Mouse (Mus musculus) midbrain, embryonic 15.5 days (tissue): ENCODE results near the gene Anapc2. TPM values are rescaled to one million over a fixed set of nuclear protein-coding genes. Genes with fewer than 3 reads are reported as not detected.

Source experiments
- ATAC-seq: fragments of 200-750 bp; cut with Nextera tagmentation; replicated peaks from 2 replicates; pipeline ENCODE4 v1.8.0; 2017; ENCODE audit warnings: moderate TSS enrichment
- H3K27ac ChIP-seq: fragments of 300-500 bp; sonication (generic); 2 replicates; pipeline ENCODE4 v1.5.1; 2015; ENCODE audit warnings: mild to moderate bottlenecking, inconsistent platforms
- H3K27me3 ChIP-seq: fragments of 300-500 bp; sonication (generic); replicated peaks from 2 replicates; pipeline ENCODE4 v1.6.1; 2015; ENCODE audit warnings: inconsistent platforms
- H3K36me3 ChIP-seq: fragments of 300-500 bp; sonication (generic); replicated peaks from 2 replicates; pipeline ENCODE4 v1.6.1; 2015; ENCODE audit warnings: inconsistent platforms
- H3K4me1 ChIP-seq: fragments of 300-500 bp; sonication (generic); 2 replicates; pipeline ENCODE4 v1.6.1; 2015; ENCODE audit warnings: inconsistent platforms
- H3K4me2 ChIP-seq: fragments of 300-500 bp; sonication (generic); 2 replicates; pipeline ENCODE4 v1.6.1; 2015; ENCODE audit warnings: inconsistent platforms, mild to moderate bottlenecking, moderate library complexity
- H3K4me3 ChIP-seq: fragments of 300-500 bp; sonication (generic); 2 replicates; pipeline ENCODE4 v1.5.1; 2015; ENCODE audit warnings: mild to moderate bottlenecking, inconsistent platforms
- H3K9ac ChIP-seq: fragments of 300-500 bp; sonication (generic); 2 replicates; pipeline ENCODE4 v1.6.1; 2015; ENCODE audit warnings: mild to moderate bottlenecking, inconsistent platforms
- H3K9me3 ChIP-seq: fragments of 300-500 bp; sonication (generic); 2 replicates; pipeline ENCODE4 v1.6.1; 2016; ENCODE audit warnings: inconsistent platforms
- WGBS: fragments of 180-500 bp; shearing (Covaris S2); methylation state at CpG from one replicate; pipeline ENCODE4 v1.1.7; 2015; ENCODE audit warnings: mixed read lengths; 5-methylcytosine and 5-hydroxymethylcytosine counted together
- polyA plus RNA-seq: library from polyadenylated mRNA; unstranded; fragments of >200 nt; fragmentation: Nextera tagmentation; extraction: Ambion mirVana; gene quantifications from 2 replicates; pipeline ENCODE4 v1.2.1, GENCODE M21; 2015

Gene Anapc2
- polyA plus RNA-seq, 1 experiment from 2014 or later, result 157 TPM

DNA sequence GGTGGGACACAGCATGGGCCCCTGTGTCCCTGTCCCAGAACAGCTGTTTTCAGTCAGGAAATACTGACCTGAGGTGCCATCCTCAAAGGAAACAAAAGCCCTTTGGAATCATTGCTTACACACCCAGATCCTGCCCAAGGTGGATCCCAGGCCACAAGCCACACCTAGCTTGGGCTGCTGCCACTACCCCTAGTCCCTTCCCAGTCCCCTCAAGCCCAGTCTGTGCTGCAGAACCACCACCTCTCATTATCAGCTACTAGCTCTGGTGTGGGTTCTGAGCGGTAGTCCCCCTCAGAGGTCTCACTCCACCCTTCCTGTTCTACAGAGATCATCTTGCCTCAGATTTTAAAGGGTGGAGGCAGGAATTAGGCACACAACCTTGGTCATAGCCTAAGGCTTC is 14.0 kb downstream of the Anapc2 start:
- whole genome bisulfite sequencing, result 84% methylated on average over 1 of the region's 1 CpGs
- Histone ChIP-seq H3K36me3 (peaks cover 32% of the 10 kb centered on the region), H3K9me3 (no peaks in the 10 kb centered on the region)

DNA sequence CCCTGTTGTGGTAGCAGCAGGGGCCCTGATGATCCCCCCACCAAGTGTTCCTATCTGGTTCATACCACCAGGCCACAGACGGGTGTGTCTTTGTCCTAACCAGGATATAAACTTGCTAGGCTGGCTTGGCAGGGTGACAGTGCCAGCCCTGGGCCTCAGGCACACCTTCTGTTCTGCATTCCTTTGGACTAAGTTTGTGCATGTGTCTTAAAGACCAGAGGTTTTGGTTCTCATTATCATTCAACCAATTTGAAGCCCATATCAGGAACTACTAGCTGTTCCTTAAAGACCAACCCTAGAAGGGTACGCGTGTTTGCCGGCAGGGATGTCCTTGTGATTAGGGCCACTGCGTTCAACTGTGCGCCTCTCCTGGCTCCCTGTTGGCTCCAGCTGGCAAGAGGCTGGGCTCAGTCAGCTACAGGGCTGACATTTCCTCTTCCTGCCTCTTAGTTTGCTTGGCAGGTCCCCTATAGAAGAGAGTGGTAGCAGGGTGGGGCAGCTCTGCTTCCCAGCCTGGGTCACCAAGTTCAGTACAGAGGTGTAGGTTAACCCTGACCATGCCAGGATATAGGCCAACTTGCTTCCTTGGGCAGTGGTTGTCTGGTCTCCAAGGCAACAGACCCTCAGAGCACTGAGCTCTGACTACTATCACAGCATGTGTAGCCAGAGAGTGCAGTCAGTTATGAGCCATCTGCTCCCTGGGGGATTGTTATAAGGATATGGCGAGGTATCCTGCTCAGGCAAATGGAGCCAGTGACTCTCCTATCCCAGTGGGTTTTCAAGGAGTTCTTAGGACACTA is 14.8 kb downstream of the Anapc2 start:
- WGBS, result 52% methylated on average over 7 of the region's 7 CpGs
- peaks cover 29% of the 10 kb centered on the region for H3K36me3 ChIP-seq
- no peak; the same call in 1 of the 2 replicates for ATAC-seq
- H3K4me2 ChIP-seq, result no peak overlapping the region
- no peak overlapping the region for H3K27ac ChIP-seq
- no peak overlapping the region for H3K9ac ChIP-seq
- H3K4me3 ChIP-seq, result no peak overlapping the region
- H3K9me3 ChIP-seq, result no peaks in the 10 kb centered on the region
- peaks cover 27% of the 10 kb centered on the region for H3K4me1 ChIP-seq
- peaks cover 43% of the 10 kb centered on the region for H3K27me3 ChIP-seq

More for the DNA sequence above, 14.0 kb downstream of the Anapc2 start:
- H3K9ac ChIP-seq, result no peak overlapping the region
- H3K27ac ChIP-seq, result no peak overlapping the region
- H3K4me3 ChIP-seq, result no peak overlapping the region
- ATAC-seq, result no peak
- H3K4me2 ChIP-seq, result no peak overlapping the region
- H3K4me1 ChIP-seq, result peaks cover 23% of the 10 kb centered on the region
- H3K27me3 ChIP-seq, result peaks cover 36% of the 10 kb centered on the region

DNA sequence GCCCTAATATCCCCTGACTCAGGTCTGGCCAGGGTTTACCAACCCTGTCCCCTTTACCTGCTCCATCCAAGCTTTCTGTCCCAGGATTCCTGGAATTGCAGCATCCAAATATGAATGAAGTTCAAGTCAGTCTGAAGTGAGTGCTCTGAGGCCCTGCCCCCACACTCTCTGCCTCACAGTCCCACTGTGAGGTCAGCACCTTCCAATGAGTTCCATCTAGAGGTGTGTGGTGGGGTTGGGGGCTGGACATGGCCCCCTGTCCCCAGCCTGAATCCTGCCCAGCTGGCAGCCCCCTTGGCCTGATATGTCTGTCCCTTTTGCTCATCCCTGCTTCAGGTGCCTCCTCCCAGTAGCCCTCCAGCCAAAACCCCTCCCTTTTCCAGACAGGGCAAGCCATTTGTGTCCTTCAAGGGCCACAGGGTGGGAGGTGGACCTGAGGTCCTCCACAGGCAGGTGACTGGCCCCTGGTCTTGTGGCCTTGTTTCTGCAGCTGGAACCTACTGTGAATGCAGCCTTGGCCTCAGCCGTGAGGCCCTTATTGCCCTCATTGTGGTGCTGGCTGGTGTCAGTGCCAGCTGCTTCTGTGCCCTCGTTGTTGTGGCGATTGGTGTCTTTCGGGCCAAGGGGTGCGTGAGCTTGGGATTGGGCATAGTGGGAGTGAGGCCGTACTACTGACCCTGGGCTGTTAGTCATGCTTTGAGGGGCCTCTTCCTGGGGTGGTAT is 15.8 kb downstream of the Anapc2 start, which contains the start of gene Tmem210:
Gene Tmem210, plus strand, starts transcription at position 219 of the 723 bp plus-strand sequence.
- peaks cover 54% of the 10 kb centered on the region for H3K27me3 ChIP-seq
- ATAC-seq, result no peak
- WGBS, result 81% methylated on average over 6 of the region's 6 CpGs
- H3K36me3 ChIP-seq, result peaks cover 20% of the 10 kb centered on the region
- no peaks in the 10 kb centered on the region for H3K9me3 ChIP-seq
- H3K4me1 ChIP-seq, result peaks cover 35% of the 10 kb centered on the region
- no peak within 1 kb of the TSS for H3K4me2 ChIP-seq
- H3K9ac ChIP-seq, result no peak within 1 kb of the TSS
- H3K4me3 ChIP-seq, result no peak within 1 kb of the TSS
- H3K27ac ChIP-seq, result no peak within 1 kb of the TSS

DNA sequence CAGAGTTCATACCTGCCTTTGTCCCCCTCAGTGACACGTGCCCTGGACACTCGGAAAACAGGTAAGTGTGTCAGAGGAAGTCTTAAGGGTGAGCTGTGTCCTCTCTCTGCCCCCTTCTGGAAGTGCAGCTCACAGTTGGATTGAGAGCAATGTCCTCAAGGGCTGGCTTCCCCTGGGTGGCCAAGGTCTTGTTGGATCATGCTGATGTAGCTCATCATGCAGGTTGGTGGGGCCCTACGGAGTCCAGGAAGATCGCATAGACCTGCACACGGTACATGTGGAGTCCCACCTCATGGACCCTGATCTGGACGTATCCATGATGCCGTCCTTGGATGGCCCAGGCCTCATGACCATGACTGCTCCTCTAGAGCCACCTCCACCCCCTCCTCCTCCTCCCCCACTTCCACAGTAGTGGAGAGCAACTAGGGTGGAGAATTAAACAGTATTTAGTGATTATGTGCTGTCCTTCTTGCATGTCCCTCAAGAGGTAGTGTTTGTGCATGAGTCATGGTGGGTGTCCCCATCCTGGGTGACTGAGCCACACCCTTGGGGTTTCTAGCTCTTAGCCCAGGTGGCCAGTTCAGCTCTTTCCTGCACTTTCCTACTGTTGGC is 16.6 kb downstream of the Anapc2 start:
- Histone ChIP-seq H3K4me1 (peaks cover 35% of the 10 kb centered on the region), H3K4me3 (no peak overlapping the region), H3K4me2 (no peak overlapping the region), H3K36me3 (peaks cover 17% of the 10 kb centered on the region; the same call in 1 of the 2 replicates), H3K27me3 (peaks cover 61% of the 10 kb centered on the region), H3K9ac (no peak overlapping the region), H3K9me3 (no peaks in the 10 kb centered on the region), H3K27ac (no peak overlapping the region)
- no peak for ATAC-seq
- 87% methylated on average over 7 of the region's 7 CpGs for WGBS

DNA sequence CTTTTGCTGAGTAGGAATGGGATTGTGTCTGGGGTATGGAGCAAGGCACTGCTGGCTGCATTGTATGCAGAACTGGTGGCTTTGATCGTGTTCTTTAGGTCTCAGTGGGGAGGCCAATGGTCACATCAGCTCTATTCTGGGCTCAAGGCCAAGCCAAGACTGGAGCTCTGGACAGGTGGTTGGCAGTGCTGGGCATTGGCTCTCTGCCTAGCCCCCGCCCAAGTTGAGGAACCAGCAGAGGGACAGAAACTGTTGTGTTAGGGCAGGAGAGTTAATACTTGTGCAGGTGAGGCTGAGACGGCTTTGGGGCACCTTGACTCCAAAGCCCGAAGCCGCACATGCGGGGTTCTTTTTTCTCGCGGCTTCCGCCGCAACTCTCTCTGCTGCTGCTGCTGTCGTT is 17.4 kb downstream of the Anapc2 start, which contains the start of gene Lrrc26:
Gene Lrrc26, plus strand, starts transcription at position 265 of the 400 bp plus-strand sequence.
- peak within 1 kb of the TSS; percentile 20 for H3K9ac ChIP-seq
- peak within 1 kb of the TSS; percentile 53 for H3K4me2 ChIP-seq
- peaks cover 69% of the 10 kb centered on the region for H3K27me3 ChIP-seq
- peaks cover 35% of the 10 kb centered on the region for H3K4me1 ChIP-seq
- H3K4me3 ChIP-seq, result peak within 1 kb of the TSS; percentile 27
- no peak for ATAC-seq
- peaks cover 17% of the 10 kb centered on the region; the same call in 1 of the 2 replicates for H3K36me3 ChIP-seq
- H3K9me3 ChIP-seq, result no peaks in the 10 kb centered on the region
- 7% methylated on average over 11 of the region's 11 CpGs for WGBS
- H3K27ac ChIP-seq, result no peak within 1 kb of the TSS

DNA sequence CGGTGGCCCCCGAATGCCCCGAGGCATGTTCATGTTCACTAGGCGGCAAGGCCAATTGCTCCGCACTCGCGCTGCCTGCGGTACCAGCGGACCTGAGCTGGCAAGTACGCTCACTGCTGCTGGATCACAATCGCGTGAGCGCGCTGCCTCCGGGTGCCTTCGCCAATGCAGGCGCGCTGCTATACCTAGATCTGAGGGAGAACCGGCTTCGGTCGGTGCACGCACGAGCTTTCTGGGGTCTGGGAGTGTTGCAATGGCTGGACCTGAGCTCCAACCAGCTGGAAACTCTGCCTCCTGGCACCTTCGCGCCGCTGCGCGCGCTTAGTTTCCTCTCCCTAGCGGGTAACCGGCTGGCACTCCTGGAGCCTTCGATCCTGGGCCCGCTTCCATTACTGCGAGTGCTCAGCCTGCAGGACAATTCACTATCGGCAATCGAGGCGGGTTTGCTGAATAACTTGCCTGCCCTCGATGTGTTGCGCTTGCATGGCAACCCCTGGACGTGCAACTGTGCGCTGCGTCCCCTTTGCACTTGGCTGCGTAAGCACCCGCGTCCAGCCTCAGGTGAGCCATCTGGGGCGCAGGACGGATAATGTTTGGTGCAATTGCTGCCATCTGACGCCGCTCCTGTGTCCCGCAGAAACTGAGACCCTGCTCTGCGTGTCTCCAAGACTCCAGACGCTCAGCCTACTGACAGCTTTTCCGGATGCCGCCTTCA is 18.0 kb downstream of the Anapc2 start:
- Histone ChIP-seq H3K36me3 (peaks cover 11% of the 10 kb centered on the region; the same call in 1 of the 2 replicates), H3K4me1 (peaks cover 35% of the 10 kb centered on the region), H3K27ac (no peak overlapping the region), H3K9me3 (no peaks in the 10 kb centered on the region), H3K4me2 (peak overlapping the region; percentile 53), H3K9ac (peak overlapping the region; percentile 20), H3K4me3 (peak overlapping the region; percentile 27), H3K27me3 (peaks cover 74% of the 10 kb centered on the region)
- peak; percentile 56; the same call in 1 of the 2 replicates for ATAC-seq
- WGBS, result 2% methylated on average over 54 of the region's 54 CpGs

DNA sequence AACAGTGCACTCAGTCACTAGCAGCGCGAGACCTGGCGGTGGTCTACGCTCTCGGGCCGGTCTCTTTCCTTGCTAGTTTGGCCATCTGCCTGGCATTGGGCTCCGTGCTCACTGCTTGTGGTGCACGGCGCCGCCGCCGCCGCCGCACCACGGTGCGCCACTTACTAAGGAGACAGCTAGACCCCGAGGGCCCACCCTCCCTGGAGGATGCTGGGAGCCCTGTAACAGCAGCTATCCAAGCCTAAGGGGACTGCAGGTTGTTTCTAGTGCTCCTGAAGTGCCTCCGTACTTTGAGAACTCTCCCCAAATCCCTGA is 18.5 kb downstream of the Anapc2 start:
- Histone ChIP-seq H3K4me1 (peaks cover 35% of the 10 kb centered on the region), H3K9me3 (no peaks in the 10 kb centered on the region), H3K27me3 (peaks cover 79% of the 10 kb centered on the region), H3K9ac (peak overlapping the region; percentile 16; the same call in 1 of the 2 replicates), H3K36me3 (peaks cover 10% of the 10 kb centered on the region; the same call in 1 of the 2 replicates), H3K27ac (no peak overlapping the region), H3K4me3 (peak overlapping the region; percentile 27), H3K4me2 (peak overlapping the region; percentile 53)
- under 1% methylated on average over 18 of the region's 18 CpGs for WGBS
- ATAC-seq, result no peak

DNA sequence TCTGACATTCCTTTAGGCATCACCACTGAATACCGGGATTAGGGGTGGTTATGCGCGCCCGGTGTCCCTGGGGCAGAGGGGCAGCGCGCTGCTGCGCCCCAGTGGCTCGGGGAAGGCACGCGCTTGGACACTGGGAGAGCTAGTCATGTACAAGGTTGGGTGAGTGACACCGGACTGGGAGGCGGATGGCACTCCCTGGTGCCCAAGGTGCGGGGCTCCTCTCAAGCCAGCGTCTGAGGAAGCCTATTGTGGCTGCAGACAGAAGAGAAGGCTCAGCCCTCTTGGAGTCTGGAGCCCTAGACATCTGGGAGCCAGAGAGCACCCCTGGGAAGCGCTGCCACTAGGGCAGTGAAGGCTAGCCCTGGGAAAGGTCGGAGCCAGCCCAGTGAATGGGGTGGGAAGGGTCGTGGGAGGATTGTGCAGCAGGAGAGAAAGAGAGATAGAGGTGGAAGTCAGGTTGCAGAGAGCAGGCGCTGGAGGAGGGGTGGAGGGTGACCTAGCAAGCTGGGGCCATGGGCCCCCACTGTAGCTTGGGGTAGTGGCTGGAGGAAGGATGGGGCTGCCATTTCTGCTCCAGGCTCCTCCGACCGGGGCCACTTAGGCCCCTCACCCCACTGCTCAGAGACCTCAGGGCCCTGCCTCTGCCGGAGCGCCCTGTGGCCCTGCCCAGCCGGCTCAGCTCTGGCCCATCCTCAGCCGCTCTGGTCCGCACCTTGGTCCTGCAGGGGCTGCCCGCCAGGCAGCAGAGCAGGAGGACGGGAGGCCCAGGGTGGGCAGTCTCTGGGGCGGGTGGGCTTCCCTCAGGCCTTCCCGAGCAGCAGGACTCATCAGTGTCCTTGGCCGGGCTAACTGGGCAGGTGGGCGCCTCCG is 19.1 kb downstream of the Anapc2 start:
- no peaks in the 10 kb centered on the region for H3K9me3 ChIP-seq
- H3K4me2 ChIP-seq, result peak overlapping the region; percentile 53
- peak; percentile 10 for ATAC-seq
- WGBS, result 6% methylated on average over 32 of the region's 32 CpGs
- H3K36me3 ChIP-seq, result peaks cover 13% of the 10 kb centered on the region; the same call in 1 of the 2 replicates
- peaks cover 35% of the 10 kb centered on the region for H3K4me1 ChIP-seq
- peaks cover 81% of the 10 kb centered on the region for H3K27me3 ChIP-seq
- H3K4me3 ChIP-seq, result peak overlapping the region; percentile 27
- peak overlapping the region; percentile 16; the same call in 1 of the 2 replicates for H3K9ac ChIP-seq
- no peak overlapping the region for H3K27ac ChIP-seq

DNA sequence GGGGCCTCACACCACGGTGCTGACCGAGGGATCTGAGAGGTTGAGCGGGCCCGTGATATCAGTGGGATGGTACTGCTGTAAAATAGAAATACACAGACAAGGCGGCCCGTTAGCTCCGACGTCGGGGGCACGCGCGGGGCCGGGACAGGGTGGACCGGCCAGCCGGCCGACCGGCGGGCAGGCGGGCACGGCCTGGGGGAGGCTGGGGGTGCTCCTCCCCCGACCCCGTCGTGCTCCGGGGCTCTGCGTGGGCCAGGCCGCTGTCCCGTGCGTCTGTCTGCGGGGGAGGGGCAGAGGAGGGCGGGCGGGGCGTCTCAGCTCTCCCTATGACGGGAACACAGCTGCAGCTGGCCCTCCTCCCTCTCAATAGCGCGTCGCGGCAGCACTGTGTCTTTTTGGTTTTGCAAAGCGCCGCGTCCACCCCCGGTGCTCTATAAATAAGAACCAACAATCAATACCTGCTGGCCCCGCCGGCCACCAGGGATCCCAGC is 19.8 kb downstream of the Anapc2 start:
- WGBS, result 5% methylated on average over 40 of the region's 43 CpGs

DNA sequence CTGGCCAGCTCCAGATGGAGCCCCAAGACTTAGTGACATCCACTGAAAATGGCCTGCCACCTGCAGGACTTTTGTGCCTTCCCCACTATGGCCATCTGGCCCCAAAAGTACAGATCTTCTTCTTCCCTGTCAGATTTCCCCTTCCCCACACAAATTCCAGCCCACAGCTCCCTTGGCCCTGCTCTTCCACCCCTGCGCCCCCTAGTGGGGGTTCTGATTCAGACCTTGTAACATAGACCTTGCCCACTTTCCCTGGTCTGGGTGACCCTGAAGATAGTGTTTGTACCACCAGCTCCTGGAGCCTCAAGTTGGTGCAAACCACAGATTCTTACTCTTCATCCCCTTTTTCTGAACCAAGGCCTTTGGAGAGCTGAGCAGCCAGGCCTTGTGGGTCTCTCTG is 20.6 kb downstream of the Anapc2 start:
- no peak overlapping the region for H3K4me2 ChIP-seq

More for the DNA sequence above, 19.8 kb downstream of the Anapc2 start:
- Histone ChIP-seq H3K27ac (no peak overlapping the region), H3K36me3 (peaks cover 13% of the 10 kb centered on the region; the same call in 1 of the 2 replicates), H3K9me3 (no peaks in the 10 kb centered on the region), H3K27me3 (peaks cover 81% of the 10 kb centered on the region), H3K4me3 (peak overlapping the region; percentile 13; the same call in 1 of the 2 replicates), H3K4me2 (peak overlapping the region; percentile 41), H3K9ac (peak overlapping the region; percentile 21; the same call in 1 of the 2 replicates), H3K4me1 (peaks cover 35% of the 10 kb centered on the region)
- peak; percentile 0; the same call in 1 of the 2 replicates for ATAC-seq

More for the DNA sequence above, 20.6 kb downstream of the Anapc2 start:
- WGBS, result 0% methylated on average over 1 of the region's 1 CpGs
- no peak overlapping the region for H3K9ac ChIP-seq
- H3K4me1 ChIP-seq, result peaks cover 35% of the 10 kb centered on the region
- no peak overlapping the region for H3K4me3 ChIP-seq
- H3K27ac ChIP-seq, result no peak overlapping the region
- H3K36me3 ChIP-seq, result peaks cover 13% of the 10 kb centered on the region; the same call in 1 of the 2 replicates
- ATAC-seq, result no peak
- peaks cover 79% of the 10 kb centered on the region for H3K27me3 ChIP-seq
- H3K9me3 ChIP-seq, result no peaks in the 10 kb centered on the region
